Mouse (Mus musculus): ENCODE results near the gene Ankrd9.

Gene Ankrd9

GRCm38 (mm10) chr12:110989409-110989808, 10.6 kb upstream of the Ankrd9 start:
- no peak for DNase-seq (ENCODE audit: low spot score)

GRCm38 (mm10) chr12:110986536-110987425, 7.9 kb upstream of the Ankrd9 start:
- DNase-seq (ENCODE audit: low spot score), result no peak

- no peak for DNase-seq (ENCODE audit: low spot score)
Observed at GRCm38 (mm10) chr12:110985141-110985540, 6.3 kb upstream of the Ankrd9 start.

GRCm38 (mm10) chr12:110984598-110984997, 5.8 kb upstream of the Ankrd9 start:
- no peak for DNase-seq (ENCODE audit: low spot score)

- DNase-seq (ENCODE audit: low spot score), result no peak
Observed at GRCm38 (mm10) chr12:110983714-110984113, 4.9 kb upstream of the Ankrd9 start.

- DNase-seq (ENCODE audit: low spot score), result no peak
Observed at GRCm38 (mm10) chr12:110983083-110983482, 4.2 kb upstream of the Ankrd9 start.

GRCm38 (mm10) chr12:110981736-110982135, 2.9 kb upstream of the Ankrd9 start:
- no peak for DNase-seq (ENCODE audit: low spot score)

- no peak for DNase-seq (ENCODE audit: low spot score)
Observed at GRCm38 (mm10) chr12:110979808-110980207, 968 bp upstream of the Ankrd9 start.

GRCm38 (mm10) chr12:110977896-110978606, 789 bp downstream of the Ankrd9 start:
- DNase-seq (ENCODE audit: low spot score), result no peak

GRCm38 (mm10) chr12:110977345-110977733, 1.5 kb downstream of the Ankrd9 start:
- DNase-seq (ENCODE audit: low spot score), result no peak

GRCm38 (mm10) chr12:110976589-110977344, 2.1 kb downstream of the Ankrd9 start:
- no peak for DNase-seq (ENCODE audit: low spot score)

GRCm38 (mm10) chr12:110975838-110976468, 2.9 kb downstream of the Ankrd9 start:
- DNase-seq (ENCODE audit: low spot score), result no peak

- DNase-seq (ENCODE audit: low spot score), result no peak
Observed at GRCm38 (mm10) chr12:110975385-110975784, 3.5 kb downstream of the Ankrd9 start.

- DNase-seq (ENCODE audit: low spot score), result no peak
Observed at GRCm38 (mm10) chr12:110974726-110975125, 4.1 kb downstream of the Ankrd9 start.

GRCm38 (mm10) chr12:110974295-110974694, 4.5 kb downstream of the Ankrd9 start:
- DNase-seq (ENCODE audit: low spot score), result no peak

- DNase-seq (ENCODE audit: low spot score), result no peak
Observed at GRCm38 (mm10) chr12:110973829-110974228, 5.0 kb downstream of the Ankrd9 start.

GRCm38 (mm10) chr12:110971972-110972371, 6.9 kb downstream of the Ankrd9 start:
- DNase-seq (ENCODE audit: low spot score), result no peak

GRCm38 (mm10) chr12:110970408-110970807, 8.4 kb downstream of the Ankrd9 start:
- DNase-seq (ENCODE audit: low spot score), result no peak

- DNase-seq (ENCODE audit: low spot score), result no peak
Observed at GRCm38 (mm10) chr12:110967146-110967545, 11.7 kb downstream of the Ankrd9 start.

GRCm38 (mm10) chr12:110966079-110966478, 12.8 kb downstream of the Ankrd9 start:
- DNase-seq (ENCODE audit: low spot score), result no peak

GRCm38 (mm10) chr12:110965500-110965899, 13.3 kb downstream of the Ankrd9 start:
- no peak for DNase-seq (ENCODE audit: low spot score)

- DNase-seq (ENCODE audit: low spot score), result no peak
Observed at GRCm38 (mm10) chr12:110961973-110962372, 16.9 kb downstream of the Ankrd9 start.

Measured in embryo, embryonic 10 days (tissue).